Mouse (Mus musculus) liver, embryonic 15.5 days (tissue): ENCODE measurements at regions not wholly inside any gene's neighbourhood (a gene's known extent, or its start where the extent isn't known, plus 50 kb on each side); places are given as distances from the start of the nearest gene placed in this dataset.

Source experiments
- ATAC-seq: fragments of 200-750 bp; cut with Nextera tagmentation; 2 replicates; pipeline ENCODE4 v1.8.0; 2017; ENCODE audit warnings: moderate number of reproducible peaks, mild to moderate bottlenecking, moderate library complexity; ENCODE audit not compliant: insufficient read depth
- H3K27ac ChIP-seq: fragments of 300-500 bp; sonication (generic); replicated peaks from 2 replicates; pipeline ENCODE4 v1.5.1; 2015; ENCODE audit warnings: mild to moderate bottlenecking, inconsistent platforms
- H3K27me3 ChIP-seq: fragments of 300-500 bp; sonication (generic); 2 replicates; pipeline ENCODE4 v1.6.1; 2015; ENCODE audit warnings: mild to moderate bottlenecking, inconsistent platforms
- H3K36me3 ChIP-seq: fragments of 300-500 bp; sonication (generic); replicated peaks from 2 replicates; pipeline ENCODE4 v1.6.1; 2015; ENCODE audit warnings: moderate library complexity, mild to moderate bottlenecking, inconsistent platforms
- H3K4me1 ChIP-seq: fragments of 300-500 bp; sonication (generic); replicated peaks from 2 replicates; pipeline ENCODE4 v1.6.1; 2015; ENCODE audit warnings: inconsistent platforms
- H3K4me2 ChIP-seq: fragments of 300-500 bp; sonication (generic); 2 replicates; pipeline ENCODE4 v1.6.1; 2015; ENCODE audit warnings: moderate library complexity, mild to moderate bottlenecking, inconsistent platforms
- H3K4me3 ChIP-seq: fragments of 300-500 bp; sonication (generic); replicated peaks from 2 replicates; pipeline ENCODE4 v1.5.1; 2015; ENCODE audit warnings: mild to moderate bottlenecking, inconsistent platforms
- H3K9ac ChIP-seq: fragments of 300-500 bp; sonication (generic); 2 replicates; pipeline ENCODE4 v1.6.1; 2015; ENCODE audit warnings: moderate library complexity, mild to moderate bottlenecking, inconsistent platforms
- H3K9me3 ChIP-seq: fragments of 300-500 bp; sonication (generic); replicated peaks from 2 replicates; pipeline ENCODE4 v1.6.1; 2016; ENCODE audit warnings: inconsistent platforms
- WGBS: fragments of 180-500 bp; shearing (Covaris S2); methylation state at CpG from one replicate; pipeline ENCODE4 v1.1.7; 2015; ENCODE audit warnings: mixed read lengths; ENCODE audit not compliant: insufficient replicate concordance; 5-methylcytosine and 5-hydroxymethylcytosine counted together

GRCm38 (mm10) chr11:63293485-63293884 is 164.7 kb downstream of the Pmp22 start:
- no peak for ATAC-seq
- H3K36me3 ChIP-seq: no peaks in the 10 kb centered on the region
- no peak overlapping the region for H3K9ac ChIP-seq
- no peaks in the 10 kb centered on the region for H3K27me3 ChIP-seq
- 75% methylated on average over 4 of the region's 4 CpGs for WGBS
- H3K27ac ChIP-seq: no peak overlapping the region
- no peaks in the 10 kb centered on the region for H3K4me1 ChIP-seq
- H3K4me2 ChIP-seq: no peak overlapping the region
- H3K4me3 ChIP-seq: no peak overlapping the region
- H3K9me3 ChIP-seq: no peaks in the 10 kb centered on the region

- no peak overlapping the region for H3K27ac ChIP-seq
- no peak overlapping the region for H3K9ac ChIP-seq
- no peaks in the 10 kb centered on the region for H3K9me3 ChIP-seq
- no peaks in the 10 kb centered on the region for H3K4me1 ChIP-seq
- H3K36me3 ChIP-seq: no peaks in the 10 kb centered on the region
- no peaks in the 10 kb centered on the region for H3K27me3 ChIP-seq
- ATAC-seq: no peak
- H3K4me2 ChIP-seq: no peak overlapping the region
- 68% methylated on average over 3 of the region's 3 CpGs for WGBS
- no peak overlapping the region for H3K4me3 ChIP-seq
These were observed 165.7 kb downstream of the Pmp22 start for GRCm38 (mm10) chr11:63294476-63294875.

GRCm38 (mm10) chr11:63296476-63296875 is 167.7 kb downstream of the Pmp22 start:
- Histone ChIP-seq H3K27me3 (no peaks in the 10 kb centered on the region), H3K4me3 (no peak overlapping the region), H3K9ac (no peak overlapping the region), H3K4me1 (no peaks in the 10 kb centered on the region), H3K36me3 (no peaks in the 10 kb centered on the region), H3K4me2 (no peak overlapping the region), H3K27ac (no peak overlapping the region), H3K9me3 (no peaks in the 10 kb centered on the region)
- no peak for ATAC-seq
- whole genome bisulfite sequencing: 58% methylated on average over 3 of the region's 3 CpGs

- no peak for ATAC-seq
- H3K27ac ChIP-seq: no peak overlapping the region
- no peaks in the 10 kb centered on the region for H3K4me1 ChIP-seq
- no peaks in the 10 kb centered on the region for H3K9me3 ChIP-seq
- WGBS: 60% methylated on average over 14 of the region's 14 CpGs
- no peaks in the 10 kb centered on the region for H3K36me3 ChIP-seq
- no peaks in the 10 kb centered on the region for H3K27me3 ChIP-seq
- H3K9ac ChIP-seq: no peak overlapping the region
- H3K4me2 ChIP-seq: no peak overlapping the region
- no peak overlapping the region for H3K4me3 ChIP-seq
These were observed 171.2 kb downstream of the Pmp22 start for GRCm38 (mm10) chr11:63299712-63300581.

- Histone ChIP-seq H3K9ac (no peak overlapping the region), H3K4me3 (no peak overlapping the region), H3K36me3 (no peaks in the 10 kb centered on the region), H3K4me2 (no peak overlapping the region), H3K27ac (no peak overlapping the region), H3K27me3 (no peaks in the 10 kb centered on the region), H3K9me3 (no peaks in the 10 kb centered on the region), H3K4me1 (no peaks in the 10 kb centered on the region)
- WGBS: 56% methylated on average over 4 of the region's 4 CpGs
- ATAC-seq: no peak
These were observed 196.4 kb downstream of the Pmp22 start for GRCm38 (mm10) chr11:63325166-63325565.

- Histone ChIP-seq H3K4me3 (no peak overlapping the region), H3K27me3 (no peaks in the 10 kb centered on the region), H3K4me2 (no peak overlapping the region), H3K27ac (no peak overlapping the region), H3K9ac (no peak overlapping the region), H3K4me1 (no peaks in the 10 kb centered on the region), H3K36me3 (no peaks in the 10 kb centered on the region), H3K9me3 (no peaks in the 10 kb centered on the region)
- WGBS: 64% methylated on average over 5 of the region's 5 CpGs
- ATAC-seq: no peak
These were observed 198.1 kb downstream of the Pmp22 start for GRCm38 (mm10) chr11:63326864-63327263.

- H3K9ac ChIP-seq: no peak overlapping the region
- no peaks in the 10 kb centered on the region for H3K36me3 ChIP-seq
- no peaks in the 10 kb centered on the region for H3K9me3 ChIP-seq
- 59% methylated on average over 9 of the region's 9 CpGs for WGBS
- H3K4me3 ChIP-seq: no peak overlapping the region
- H3K27ac ChIP-seq: no peak overlapping the region
- ATAC-seq: no peak
- H3K4me2 ChIP-seq: no peak overlapping the region
- no peaks in the 10 kb centered on the region for H3K27me3 ChIP-seq
- no peaks in the 10 kb centered on the region for H3K4me1 ChIP-seq
These were observed 208.7 kb downstream of the Pmp22 start for GRCm38 (mm10) chr11:63337503-63337902.

GRCm38 (mm10) chr11:63338277-63338676 is 209.5 kb downstream of the Pmp22 start:
- no peaks in the 10 kb centered on the region for H3K36me3 ChIP-seq
- no peak overlapping the region for H3K27ac ChIP-seq
- no peak overlapping the region for H3K9ac ChIP-seq
- H3K4me1 ChIP-seq: no peaks in the 10 kb centered on the region
- no peak overlapping the region for H3K4me3 ChIP-seq
- H3K9me3 ChIP-seq: no peaks in the 10 kb centered on the region
- no peaks in the 10 kb centered on the region for H3K27me3 ChIP-seq
- no peak for ATAC-seq
- no peak overlapping the region for H3K4me2 ChIP-seq
- WGBS: 50% methylated on average over 1 of the region's 1 CpGs

GRCm38 (mm10) chr11:63345653-63346052 is 216.9 kb downstream of the Pmp22 start:
- no peak for ATAC-seq
- 66% methylated on average over 4 of the region's 4 CpGs for WGBS

GRCm38 (mm10) chr11:63350123-63350696 is 221.4 kb downstream of the Pmp22 start:
- peaks cover 15% of the 10 kb centered on the region for H3K4me1 ChIP-seq
- 30% methylated on average over 7 of the region's 7 CpGs for WGBS
- no peak overlapping the region for H3K4me3 ChIP-seq
- no peaks in the 10 kb centered on the region for H3K36me3 ChIP-seq
- no peak overlapping the region for H3K27ac ChIP-seq
- no peak for ATAC-seq
- no peaks in the 10 kb centered on the region for H3K27me3 ChIP-seq
- H3K9me3 ChIP-seq: no peaks in the 10 kb centered on the region
- no peak overlapping the region for H3K4me2 ChIP-seq
- no peak overlapping the region for H3K9ac ChIP-seq

More at GRCm38 (mm10) chr11:63345653-63346052, 216.9 kb downstream of the Pmp22 start:
- Histone ChIP-seq H3K4me2 (no peak overlapping the region), H3K36me3 (no peaks in the 10 kb centered on the region), H3K9ac (no peak overlapping the region), H3K9me3 (no peaks in the 10 kb centered on the region), H3K4me1 (no peaks in the 10 kb centered on the region), H3K27me3 (no peaks in the 10 kb centered on the region), H3K27ac (no peak overlapping the region), H3K4me3 (no peak overlapping the region)

GRCm38 (mm10) chr11:63351999-63352398 is 223.2 kb downstream of the Pmp22 start:
- WGBS: 64% methylated on average over 8 of the region's 8 CpGs
- Histone ChIP-seq H3K4me1 (peaks cover 15% of the 10 kb centered on the region), H3K4me2 (no peak overlapping the region)

More at GRCm38 (mm10) chr11:63351999-63352398, 223.2 kb downstream of the Pmp22 start:
- Histone ChIP-seq H3K27ac (no peak overlapping the region), H3K9me3 (no peaks in the 10 kb centered on the region), H3K36me3 (no peaks in the 10 kb centered on the region), H3K9ac (no peak overlapping the region), H3K27me3 (no peaks in the 10 kb centered on the region), H3K4me3 (no peak overlapping the region)
- no peak for ATAC-seq
